Mouse (Mus musculus) intestine, embryonic 14.5 days (tissue): ENCODE measurements around the gene Dhps. TPM values are rescaled to one million over a fixed set of nuclear protein-coding genes. Genes with fewer than 3 reads are reported as not detected.

Experiments used
- ATAC-seq: fragments of 200-750 bp; cut with Nextera tagmentation; replicated peaks from 2 replicates; pipeline ENCODE4 v1.8.0; 2017; ENCODE audit warnings: low read depth, moderate number of reproducible peaks, moderate TSS enrichment, moderate library complexity; ENCODE audit not compliant: low FRiP score, low TSS enrichment
- DNase-seq: peaks from one replicate; pipeline ENCODE4 v3.0.0-alpha.2; 2018; ENCODE audit warnings: low spot score
- H3K27ac ChIP-seq: fragments of 300-500 bp; sonication (generic); 2 replicates; pipeline ENCODE4 v1.5.1; 2014; ENCODE audit warnings: low read depth, mild to moderate bottlenecking, control low read depth
- H3K27me3 ChIP-seq: fragments of 300-500 bp; sonication (generic); replicated peaks from 2 replicates; pipeline ENCODE4 v1.6.1; 2014; ENCODE audit warnings: low read length, control low read depth; ENCODE audit not compliant: control insufficient read depth, insufficient read depth
- H3K36me3 ChIP-seq: fragments of 300-500 bp; sonication (generic); 2 replicates; pipeline ENCODE4 v1.6.1; 2014; ENCODE audit warnings: low read length, control low read depth; ENCODE audit not compliant: control insufficient read depth, insufficient read depth
- H3K4me1 ChIP-seq: fragments of 300-500 bp; sonication (generic); replicated peaks from 2 replicates; pipeline ENCODE4 v1.6.1; 2014; ENCODE audit warnings: low read length, control low read depth, mixed read lengths; ENCODE audit not compliant: control insufficient read depth, insufficient read depth
- H3K4me2 ChIP-seq: fragments of 300-500 bp; sonication (generic); 2 replicates; pipeline ENCODE4 v1.6.1; 2014; ENCODE audit warnings: low read length
- H3K4me3 ChIP-seq: fragments of 300-500 bp; sonication (generic); 2 replicates; pipeline ENCODE4 v1.5.1; 2014; ENCODE audit warnings: low read depth, low read length, control low read depth, mixed read lengths
- H3K9ac ChIP-seq: fragments of 300-500 bp; sonication (generic); 2 replicates; pipeline ENCODE4 v1.6.1; 2014; ENCODE audit warnings: mild to moderate bottlenecking, low read length
- H3K9me3 ChIP-seq: fragments of 300-500 bp; sonication (generic); 2 replicates; pipeline ENCODE4 v1.6.1; 2016; ENCODE audit warnings: low read length, control low read depth; ENCODE audit not compliant: control insufficient read depth
- WGBS: fragments of 180-500 bp; shearing (Covaris S2); extraction: QIAGEN DNeasy Blood & Tissue Kit; methylation state at CpG from one replicate; pipeline ENCODE4 v1.1.7; 2014; 5-methylcytosine and 5-hydroxymethylcytosine counted together
- polyA plus RNA-seq: library from polyadenylated mRNA; unstranded; fragments of >200 nt; fragmentation: Nextera tagmentation; extraction: Ambion mirVana; gene quantifications from 2 replicates; pipeline ENCODE4 v1.2.1, GENCODE M21; 2014

Dhps gene
- polyA plus RNA-seq, 1 experiment from 2014 or later = 63.8 TPM

DNA sequence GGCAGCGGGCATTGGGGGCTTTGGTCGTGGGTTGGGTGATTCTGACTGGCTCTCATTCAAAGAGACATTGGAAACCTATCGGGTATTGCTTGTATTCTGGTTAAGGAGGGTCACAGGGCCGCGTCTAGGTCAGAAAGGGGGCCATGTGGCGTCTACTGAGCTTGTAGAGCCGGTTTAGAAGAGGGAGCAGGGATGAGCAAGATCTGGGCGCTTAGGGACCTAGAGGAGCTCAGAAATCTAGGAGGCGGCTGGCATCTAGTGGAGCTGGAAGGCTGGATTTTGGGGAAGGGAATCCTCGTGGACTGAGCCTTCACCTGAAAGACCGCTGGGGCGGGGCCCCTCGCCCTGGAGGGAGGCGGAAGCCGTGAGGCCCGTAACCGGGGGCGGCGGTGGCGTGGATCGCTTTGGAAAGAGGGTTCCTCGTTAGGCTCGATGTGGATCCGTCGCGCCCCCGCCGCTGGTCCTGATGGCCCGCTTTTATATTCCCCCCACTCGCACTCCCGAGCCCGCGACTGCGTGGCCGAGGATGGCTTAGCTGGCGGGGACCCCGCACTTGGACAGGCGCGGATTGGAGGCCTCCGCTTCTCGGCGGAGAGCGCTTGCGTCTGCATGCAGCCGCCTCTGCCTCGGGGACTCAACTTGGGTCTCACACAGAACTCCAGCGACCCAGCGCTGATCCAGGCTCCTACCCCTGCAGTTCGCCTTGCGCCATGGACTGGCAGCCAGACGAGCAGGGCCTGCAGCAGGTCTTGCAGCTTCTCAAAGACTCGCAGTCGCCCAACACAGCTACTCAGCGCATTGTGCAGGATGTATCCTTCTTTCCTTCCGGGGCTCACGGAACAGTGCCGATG, 33.7 kb upstream of the Dhps start:
- peak overlapping the region; percentile 60 for H3K4me2 ChIP-seq
- H3K27me3 ChIP-seq = no peaks in the 10 kb centered on the region
- WGBS = under 1% methylated on average over 57 of the region's 57 CpGs
- peak; percentile 4; the same call in 1 of the 2 replicates for ATAC-seq
- H3K4me1 ChIP-seq = peaks cover 14% of the 10 kb centered on the region
- peak; percentile 83 for DNase-seq
- H3K9ac ChIP-seq = peak overlapping the region; percentile 69
- H3K27ac ChIP-seq = peak overlapping the region; percentile 99
- H3K36me3 ChIP-seq = peaks cover 40% of the 10 kb centered on the region
- H3K4me3 ChIP-seq = peak overlapping the region; percentile 64
- no peaks in the 10 kb centered on the region for H3K9me3 ChIP-seq

DNA sequence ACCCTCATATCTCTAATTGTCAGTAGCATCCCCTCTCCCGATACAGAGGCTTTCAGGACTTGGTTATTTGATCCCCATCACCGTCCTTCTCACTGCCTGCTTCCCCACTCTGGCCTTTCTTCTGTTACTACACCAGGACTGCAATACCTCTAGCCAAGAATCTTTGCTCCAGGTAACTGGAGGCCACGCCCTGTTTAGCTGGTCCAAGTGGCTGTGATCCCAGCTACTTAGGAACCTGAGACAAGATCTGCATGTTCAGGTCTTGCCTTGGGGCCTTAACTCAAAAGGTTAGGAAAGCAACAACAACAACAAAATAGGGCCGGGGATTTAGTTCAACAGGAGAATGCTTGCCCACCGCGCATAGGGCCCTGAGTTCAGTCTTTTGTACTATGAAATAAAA, 27.9 kb upstream of the Dhps start:
- Histone ChIP-seq H3K4me2 (no peak overlapping the region), H3K9ac (no peak overlapping the region), H3K27ac (no peak overlapping the region), H3K4me1 (peaks cover 6% of the 10 kb centered on the region), H3K4me3 (no peak overlapping the region), H3K27me3 (no peaks in the 10 kb centered on the region), H3K9me3 (no peaks in the 10 kb centered on the region), H3K36me3 (peaks cover 87% of the 10 kb centered on the region)
- WGBS = 94% methylated on average over 6 of the region's 6 CpGs
- DNase-seq = no peak
- no peak for ATAC-seq

DNA sequence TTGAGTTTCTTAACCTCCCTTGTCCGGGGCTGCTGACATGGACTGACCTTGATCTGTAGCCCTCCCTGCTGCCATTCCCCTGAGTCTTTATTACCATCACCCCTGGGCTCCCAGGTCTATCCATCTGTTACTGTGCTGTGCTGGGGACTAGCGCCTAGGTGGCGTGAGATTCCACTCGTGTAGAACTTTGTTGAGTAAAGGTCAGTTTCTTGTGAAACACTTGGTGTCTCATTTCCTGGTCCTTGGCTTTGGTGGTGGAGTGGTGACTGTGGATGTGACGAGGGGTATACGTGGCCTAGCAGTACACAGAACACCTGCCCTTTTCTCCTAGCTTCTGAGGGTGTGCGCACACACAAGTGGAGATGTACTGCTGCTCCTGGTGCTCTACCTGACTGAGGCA, 14.2 kb upstream of the Dhps start:
- H3K36me3 ChIP-seq = peaks cover 47% of the 10 kb centered on the region
- no peak overlapping the region for H3K9ac ChIP-seq
- DNase-seq (no peak), ATAC-seq (no peak)
- WGBS = 81% methylated on average over 7 of the region's 7 CpGs
- H3K4me3 ChIP-seq = no peak overlapping the region
- no peaks in the 10 kb centered on the region for H3K9me3 ChIP-seq
- H3K4me1 ChIP-seq = peaks cover 14% of the 10 kb centered on the region; the same call in 1 of the 2 replicates
- no peak overlapping the region for H3K27ac ChIP-seq
- H3K27me3 ChIP-seq = no peaks in the 10 kb centered on the region
- no peak overlapping the region for H3K4me2 ChIP-seq

DNA sequence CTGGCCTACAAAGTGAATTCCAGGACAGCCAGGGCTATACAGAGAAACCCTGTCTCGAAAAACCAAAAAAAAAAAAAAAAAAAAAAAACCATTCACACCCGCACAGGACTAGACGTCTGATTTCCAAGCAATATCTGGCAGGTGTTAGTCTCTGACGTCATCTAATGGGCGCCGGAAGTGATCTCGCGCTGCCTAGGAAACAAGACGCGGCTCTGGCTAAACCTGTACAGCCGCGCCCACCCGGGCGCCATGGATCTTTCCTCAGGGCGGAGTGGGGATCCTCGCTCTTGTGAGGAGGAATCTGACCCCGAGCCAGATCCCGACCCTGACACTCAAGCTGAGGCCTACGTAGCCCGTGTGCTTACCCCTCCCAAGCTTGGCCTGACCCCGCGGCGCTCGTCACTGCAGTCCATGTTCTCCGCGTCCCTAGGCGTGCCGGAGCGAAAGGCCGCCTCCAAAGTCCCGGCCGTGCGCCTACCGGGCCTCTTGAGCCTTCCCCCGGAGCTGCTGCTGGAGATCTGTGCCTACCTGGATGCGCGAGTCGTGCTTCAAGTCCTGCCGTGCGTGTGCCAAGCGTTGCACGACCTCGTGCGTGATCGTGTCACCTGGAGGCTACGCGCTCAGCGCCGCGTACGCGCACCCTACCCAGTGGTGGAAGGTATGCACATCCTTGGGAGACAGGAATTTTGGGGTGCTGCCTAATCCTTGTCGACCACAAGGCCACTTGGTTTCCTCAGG, 11.5 kb upstream of the Dhps start, which contains the start of gene Fbxw9:
Gene Fbxw9 (plus strand): TSS at position 177 of the 738 bp plus-strand sequence.
- Histone ChIP-seq H3K27ac (no peak within 1 kb of the TSS), H3K9me3 (no peaks in the 10 kb centered on the region), H3K4me1 (peaks cover 14% of the 10 kb centered on the region; the same call in 1 of the 2 replicates), H3K4me3 (peak within 1 kb of the TSS; percentile 85), H3K36me3 (peaks cover 27% of the 10 kb centered on the region), H3K27me3 (no peaks in the 10 kb centered on the region), H3K9ac (peak within 1 kb of the TSS; percentile 69), H3K4me2 (peak within 1 kb of the TSS; percentile 94)
- WGBS = under 1% methylated on average over 52 of the region's 53 CpGs
- DNase-seq = peak; percentile 97
- peak; percentile 89 for ATAC-seq

DNA sequence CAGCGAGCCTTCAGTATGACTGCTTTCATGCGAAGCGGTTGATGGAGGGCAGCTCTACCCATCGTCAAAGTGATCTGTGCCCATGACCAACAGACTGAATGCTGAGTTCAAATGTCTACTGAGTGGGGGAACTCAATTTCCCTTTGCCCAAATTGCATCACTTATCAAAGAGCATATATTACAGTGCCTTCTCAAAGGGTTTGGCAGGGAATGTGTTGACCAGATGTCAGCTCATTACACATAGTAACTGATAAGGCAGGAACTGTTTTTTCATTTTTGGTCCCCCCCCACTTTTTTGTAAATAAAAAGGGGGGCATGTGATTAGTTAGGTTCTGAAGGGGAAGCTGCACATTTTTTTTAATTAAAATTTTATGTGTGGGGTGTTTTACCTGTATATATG, 9.0 kb upstream of the Dhps start:
- Histone ChIP-seq H3K4me2 (no peak overlapping the region), H3K4me1 (peaks cover 14% of the 10 kb centered on the region; the same call in 1 of the 2 replicates), H3K9ac (no peak overlapping the region), H3K27ac (no peak overlapping the region), H3K27me3 (no peaks in the 10 kb centered on the region), H3K9me3 (no peaks in the 10 kb centered on the region), H3K36me3 (peaks cover 22% of the 10 kb centered on the region; the same call in 1 of the 2 replicates), H3K4me3 (no peak overlapping the region)
- ATAC-seq (no peak), DNase-seq (no peak)
- WGBS = 96% methylated on average over 4 of the region's 4 CpGs

DNA sequence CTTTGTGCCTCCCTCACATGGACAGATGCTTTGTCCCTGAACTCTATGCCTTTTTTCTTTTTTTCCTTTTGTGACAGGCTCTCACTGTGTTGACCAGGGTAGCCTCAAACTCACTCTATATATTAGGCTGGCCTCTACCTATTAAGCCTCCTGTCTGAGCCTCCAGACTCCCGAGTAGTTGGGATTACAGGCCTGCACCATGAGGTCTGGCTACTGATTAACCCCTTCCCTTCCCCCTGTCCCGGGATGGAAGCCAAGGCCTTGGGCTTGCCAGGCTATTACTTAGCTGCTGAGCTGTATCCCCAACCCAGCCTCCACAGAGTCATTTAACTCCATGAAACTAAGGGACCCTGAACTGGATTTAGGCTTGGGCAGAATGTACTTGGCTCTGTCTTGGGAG, 6.3 kb upstream of the Dhps start:
- H3K27ac ChIP-seq = no peak overlapping the region
- H3K4me2 ChIP-seq = no peak overlapping the region
- peaks cover 19% of the 10 kb centered on the region; the same call in 1 of the 2 replicates for H3K36me3 ChIP-seq
- DNase-seq (no peak), ATAC-seq (no peak)
- H3K9ac ChIP-seq = no peak overlapping the region
- no peak overlapping the region for H3K4me3 ChIP-seq
- no peaks in the 10 kb centered on the region for H3K9me3 ChIP-seq
- peaks cover 14% of the 10 kb centered on the region; the same call in 1 of the 2 replicates for H3K4me1 ChIP-seq
- 29% methylated on average over 2 of the region's 2 CpGs for WGBS
- H3K27me3 ChIP-seq = no peaks in the 10 kb centered on the region

DNA sequence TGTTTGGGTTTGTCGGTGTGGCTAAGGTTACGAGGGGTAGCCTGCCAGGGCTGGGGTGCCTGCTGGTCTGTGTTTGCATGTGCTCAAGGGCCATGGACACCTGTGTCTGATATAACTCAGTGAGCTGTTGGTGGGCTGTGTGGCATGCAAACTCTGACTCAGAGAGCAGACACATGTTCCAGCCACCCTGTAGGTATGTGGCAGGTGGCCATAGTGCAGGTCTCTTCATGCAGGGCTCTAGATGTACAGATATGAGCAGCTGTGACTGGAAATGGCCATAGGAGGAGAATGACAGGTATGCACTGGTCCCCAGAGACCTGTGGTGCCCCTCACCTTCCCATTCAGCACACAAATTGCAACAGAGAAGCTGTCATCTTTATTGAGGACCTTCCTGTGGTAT, 4.4 kb upstream of the Dhps start:
- Histone ChIP-seq H3K27ac (no peak overlapping the region), H3K4me1 (no peaks in the 10 kb centered on the region), H3K9ac (no peak overlapping the region), H3K4me2 (no peak overlapping the region), H3K27me3 (no peaks in the 10 kb centered on the region), H3K9me3 (no peaks in the 10 kb centered on the region), H3K4me3 (no peak overlapping the region), H3K36me3 (peaks cover 19% of the 10 kb centered on the region; the same call in 1 of the 2 replicates)
- DNase-seq (no peak), ATAC-seq (no peak)
- WGBS = 97% methylated on average over 2 of the region's 2 CpGs

DNA sequence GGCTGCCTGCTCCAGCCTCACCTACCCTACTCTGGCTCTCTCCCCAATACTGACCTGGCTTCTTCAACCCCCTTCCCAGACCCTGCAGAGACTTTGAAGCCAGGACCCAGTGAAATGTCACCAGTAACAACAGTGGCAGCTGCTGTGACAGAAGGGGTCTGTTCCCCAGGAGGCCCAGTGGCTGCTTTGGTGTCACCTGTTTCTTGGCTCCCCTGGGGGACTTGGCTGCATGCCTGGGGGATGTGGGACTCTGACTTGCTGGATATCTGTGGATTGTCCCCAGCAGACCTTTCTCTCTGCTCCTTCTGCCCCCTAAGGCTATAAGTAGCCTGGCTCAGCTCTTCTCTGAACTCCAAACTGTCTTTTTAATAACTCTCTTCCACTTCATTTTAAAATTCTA, 3.6 kb upstream of the Dhps start, which contains the start of gene Gm5741:
Gene Gm5741 (minus strand): TSS at position 1 of the 400 bp plus-strand sequence.
- Histone ChIP-seq H3K27ac (no peak within 1 kb of the TSS), H3K36me3 (peaks cover 19% of the 10 kb centered on the region; the same call in 1 of the 2 replicates), H3K4me2 (no peak within 1 kb of the TSS), H3K27me3 (no peaks in the 10 kb centered on the region), H3K4me3 (no peak within 1 kb of the TSS), H3K9me3 (no peaks in the 10 kb centered on the region), H3K4me1 (no peaks in the 10 kb centered on the region; the same call in 1 of the 2 replicates), H3K9ac (no peak within 1 kb of the TSS)
- no peak for ATAC-seq
- DNase-seq = no peak
